Comparison of ENCODE assay signal across 12 mouse cellular contexts in the genomic region with DNA sequence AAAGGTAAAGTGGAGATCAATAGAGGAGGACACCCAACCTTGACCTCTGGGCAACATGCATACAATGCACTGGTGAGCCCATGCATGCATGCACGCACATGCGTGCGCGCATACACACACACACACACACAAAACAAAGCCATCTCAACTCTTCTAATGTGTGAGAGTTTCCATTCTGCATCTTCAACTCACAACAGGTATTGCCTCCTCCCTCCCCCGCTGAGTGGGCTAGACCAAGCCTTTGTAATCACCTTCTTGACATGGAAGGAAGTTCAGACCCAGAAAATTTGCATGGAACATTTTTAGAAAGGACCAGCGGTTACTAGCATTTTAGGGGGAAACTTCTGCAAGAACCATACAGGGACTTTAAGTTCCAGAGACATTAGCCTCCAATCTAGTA.
"Had no signal": no experiment of that assay in that cellular context is flagged by ENCODE, and none has a peak within 500 bp of the region (broad histone marks: within the 10 kb centered on the region; RNA-seq: fewer than 3 reads in every experiment).

No protein-coding gene starts in this region.

- DNase-seq: kidney, adult 8-10 months; kidney, postnatal 25 days; lung, adult 2 months; lung, postnatal 36 days; right cerebral cortex, adult 18-20 months; thymus, postnatal 36 days had no signal

- H3K27me3 ChIP-seq: liver, embryonic 15.5 days had no signal

- ATAC-seq: intestine, postnatal 0 days; lung, postnatal 0 days; midbrain, embryonic 16.5 days had no signal

- H3K36me3 ChIP-seq: limb, embryonic 10.5 days; liver, embryonic 15.5 days; neural tube, embryonic 13.5 days had no signal
